Mouse (Mus musculus) spleen, adult 2 months (tissue): ENCODE measurements around the gene Retreg2. TPM values are rescaled to one million over a fixed set of nuclear protein-coding genes. Genes with fewer than 3 reads are reported as not detected.

Source experiments
- DNase-seq, 2 experiments: peaks; one replicate each; pipeline versions ENCODE4 v3.0.0 to v3.0.0-alpha.2; 2012 to 2021; ENCODE audit warnings: low spot score in 2 of 2, low read depth in 1 of 2
- H3K27ac ChIP-seq: fragments of 200-500 bp; 2 replicates; pipeline ENCODE4 v1.5.1; 2012; ENCODE audit warnings: low read length, inconsistent platforms; ENCODE audit not compliant: insufficient read depth
- H3K27me3 ChIP-seq: fragments of 200-500 bp; 2 replicates; pipeline ENCODE4 v1.6.1; 2012; ENCODE audit warnings: mild to moderate bottlenecking, moderate library complexity, low read length, inconsistent platforms; ENCODE audit not compliant: control insufficient read depth, insufficient read depth
- H3K36me3 ChIP-seq: fragments of 200-500 bp; 2 replicates; pipeline ENCODE4 v1.6.1; 2012; ENCODE audit warnings: mild to moderate bottlenecking, low read length, inconsistent platforms; ENCODE audit not compliant: control insufficient read depth, insufficient read depth
- H3K4me1 ChIP-seq: fragments of 200-500 bp; 2 replicates; pipeline ENCODE4 v1.6.1; 2011; ENCODE audit warnings: inconsistent platforms; ENCODE audit not compliant: control insufficient read depth, insufficient read depth, insufficient read length
- H3K4me3 ChIP-seq: fragments of 200-500 bp; 2 replicates; pipeline ENCODE4 v1.5.1; 2011; ENCODE audit warnings: mild to moderate bottlenecking, inconsistent platforms; ENCODE audit not compliant: insufficient read depth, insufficient read length; ENCODE audit errors: extremely low read depth
- CTCF ChIP-seq: fragments of 200-500 bp; IDR thresholded peaks from 2 replicates; pipeline ENCODE4 v1.5.1; 2011; ENCODE audit warnings: mild to moderate bottlenecking, inconsistent platforms; ENCODE audit not compliant: insufficient read depth, insufficient read length, insufficient replicate concordance; ENCODE audit errors: extremely low read depth
- POLR2A ChIP-seq: fragments of 200-500 bp; IDR thresholded peaks from 2 replicates; pipeline ENCODE4 v1.6.1; 2011; ENCODE audit warnings: low read depth, low read length, inconsistent platforms
- WGBS: fragments of 180-500 bp; shearing (Covaris S2); methylation state at CpG from one replicate; pipeline ENCODE4 v1.1.7; 2018; 5-methylcytosine and 5-hydroxymethylcytosine counted together
- polyA plus RNA-seq: library from polyadenylated mRNA; depleted of rRNA; stranded (reverse); fragments of >200 nt; gene quantifications from 2 replicates; pipeline ENCODE4 v1.2.3, GENCODE M21; 2012; rRNA removed

The Retreg2 gene
- 88.2 and 101 TPM in 2 replicates for polyA plus RNA-seq

- H3K36me3 ChIP-seq, result peaks cover 39% of the 10 kb centered on the region
- TF ChIP-seq CTCF (peak; percentile 54), POLR2A (peak; percentile 81)
- H3K27me3 ChIP-seq, result no peaks in the 10 kb centered on the region
- DNase-seq, result peak; percentile 91 to 94
- peaks cover 4% of the 10 kb centered on the region for H3K4me1 ChIP-seq
- H3K27ac ChIP-seq, result peak within 1 kb of the TSS; percentile 99
- peak within 1 kb of the TSS; percentile 86 for H3K4me3 ChIP-seq
- WGBS, result under 1% methylated on average over 87 of the region's 91 CpGs
These were observed at the start of gene Retreg2, which contains the start of gene Cnppd1 for GRCm38 (mm10) chr1:75142301-75143261. Gene Retreg2, plus strand, starts transcription at chr1:75142778. Gene Cnppd1, minus strand, starts transcription at chr1:75142711.

GRCm38 (mm10) chr1:75122211-75122610 is 20.4 kb upstream of the Retreg2 start:
- no peaks in the 10 kb centered on the region for H3K36me3 ChIP-seq
- H3K27ac ChIP-seq, result no peak overlapping the region
- H3K4me1 ChIP-seq, result peaks cover 3% of the 10 kb centered on the region; the same call in 1 of the 2 replicates
- WGBS, result 84% methylated on average over 3 of the region's 3 CpGs
- DNase-seq, result peak in 1 of 2 experiments; percentile 36
- H3K4me3 ChIP-seq, result no peak overlapping the region
- no peaks in the 10 kb centered on the region for H3K27me3 ChIP-seq
- TF ChIP-seq CTCF (no peak), POLR2A (no peak)

GRCm38 (mm10) chr1:75124346-75125321 is 17.9 kb upstream of the Retreg2 start, which contains the start of gene Nhej1:
Gene Nhej1, minus strand, starts transcription at chr1:75125200.
- Histone ChIP-seq H3K36me3 (no peaks in the 10 kb centered on the region), H3K27me3 (no peaks in the 10 kb centered on the region), H3K4me3 (peak within 1 kb of the TSS; percentile 93), H3K27ac (peak within 1 kb of the TSS; percentile 100), H3K4me1 (peaks cover 3% of the 10 kb centered on the region; the same call in 1 of the 2 replicates)
- peak; percentile 89 for TF ChIP-seq CTCF
- TF ChIP-seq POLR2A, result peak; percentile 48
- 1% methylated on average over 56 of the region's 56 CpGs for WGBS
- peak; percentile 90 to 95 for DNase-seq

GRCm38 (mm10) chr1:75125418-75125817 is 17.2 kb upstream of the Retreg2 start:
- WGBS, result 38% methylated on average over 5 of the region's 5 CpGs
- H3K27ac ChIP-seq, result peak overlapping the region; percentile 27; the same call in 1 of the 2 replicates
- DNase-seq, result no peak
- no peaks in the 10 kb centered on the region for H3K36me3 ChIP-seq
- no peak overlapping the region; the same call in 1 of the 2 replicates for H3K4me3 ChIP-seq
- H3K27me3 ChIP-seq, result no peaks in the 10 kb centered on the region
- peaks cover 3% of the 10 kb centered on the region; the same call in 1 of the 2 replicates for H3K4me1 ChIP-seq
- no peak for TF ChIP-seq POLR2A
- TF ChIP-seq CTCF, result no peak

- 85% methylated on average over 3 of the region's 3 CpGs for WGBS
- Histone ChIP-seq H3K4me1 (peaks cover 3% of the 10 kb centered on the region; the same call in 1 of the 2 replicates), H3K36me3 (no peaks in the 10 kb centered on the region), H3K4me3 (no peak overlapping the region), H3K27ac (no peak overlapping the region), H3K27me3 (no peaks in the 10 kb centered on the region)
- TF ChIP-seq CTCF (no peak), POLR2A (no peak)
- DNase-seq, result no peak
These were observed 13.9 kb upstream of the Retreg2 start for GRCm38 (mm10) chr1:75128641-75129040.
